Mouse (Mus musculus): ENCODE measurements around the gene Rpl23. TPM values are rescaled to one million over a fixed set of nuclear protein-coding genes. Genes with fewer than 3 reads are reported as not detected.

Rpl23 gene
- polyA plus RNA-seq, 1 experiment from 2014 or later: 491 TPM

- peak within 1 kb of the TSS; percentile 90 for H3K27ac ChIP-seq (ENCODE audit: low read length)
- H3K4me3 ChIP-seq (ENCODE audit: low read length): peak within 1 kb of the TSS; percentile 84
- peaks cover 17% of the 10 kb centered on the region for H3K4me1 ChIP-seq (ENCODE audit: control insufficient read depth, insufficient read depth, low read length)
- WGBS: under 1% methylated on average over 59 of the region's 63 CpGs
- no peaks in the 10 kb centered on the region for H3K9me3 ChIP-seq (ENCODE audit: control insufficient read depth, low read length)
- H3K27me3 ChIP-seq (replicated peaks; ENCODE audit: control insufficient read depth, insufficient read depth, low read length): no peaks in the 10 kb centered on the region
- H3K9ac ChIP-seq (ENCODE audit: low read depth, low read length): peak within 1 kb of the TSS; percentile 95
- H3K36me3 ChIP-seq (ENCODE audit: control insufficient read depth, insufficient read depth, low read length): peaks cover 9% of the 10 kb centered on the region; the same call in 1 of the 2 replicates
- H3K4me2 ChIP-seq (ENCODE audit: low read depth, low read length): peak within 1 kb of the TSS; percentile 91
- ATAC-seq: peak; percentile 54
These were observed 38.0 kb downstream of the Rpl23 start, which contains the start of gene Pip4k2b for GRCm38 (mm10) chr11:97744063-97744717. TSS of gene Pip4k2b (minus strand) at chr11:97744704.

- Histone ChIP-seq H3K4me2 (ENCODE audit: low read depth, low read length) (peak overlapping the region; percentile 91), H3K9me3 (ENCODE audit: control insufficient read depth, low read length) (no peaks in the 10 kb centered on the region), H3K9ac (ENCODE audit: low read depth, low read length) (peak overlapping the region; percentile 86), H3K36me3 (ENCODE audit: control insufficient read depth, insufficient read depth, low read length) (peaks cover 6% of the 10 kb centered on the region; the same call in 1 of the 2 replicates), H3K4me1 (ENCODE audit: control insufficient read depth, insufficient read depth, low read length) (peaks cover 17% of the 10 kb centered on the region), H3K4me3 (ENCODE audit: low read length) (peak overlapping the region; percentile 84), H3K27me3 (replicated peaks; ENCODE audit: control insufficient read depth, insufficient read depth, low read length) (no peaks in the 10 kb centered on the region), H3K27ac (ENCODE audit: low read length) (no peak overlapping the region)
- 19% methylated on average over 9 of the region's 9 CpGs for WGBS
- ATAC-seq: no peak
These were observed 38.8 kb downstream of the Rpl23 start for GRCm38 (mm10) chr11:97743423-97743822.

GRCm38 (mm10) chr11:97742591-97742990, 39.6 kb downstream of the Rpl23 start:
- WGBS: 88% methylated on average over 9 of the region's 9 CpGs
- Histone ChIP-seq H3K4me1 (ENCODE audit: control insufficient read depth, insufficient read depth, low read length) (peaks cover 17% of the 10 kb centered on the region), H3K4me3 (ENCODE audit: low read length) (no peak overlapping the region), H3K9ac (ENCODE audit: low read depth, low read length) (0 out of 2 replicates have a peak overlapping the region, but pooled peaks have one; percentile 86), H3K9me3 (ENCODE audit: control insufficient read depth, low read length) (no peaks in the 10 kb centered on the region), H3K27ac (ENCODE audit: low read length) (no peak overlapping the region), H3K27me3 (replicated peaks; ENCODE audit: control insufficient read depth, insufficient read depth, low read length) (no peaks in the 10 kb centered on the region), H3K36me3 (ENCODE audit: control insufficient read depth, insufficient read depth, low read length) (peaks cover 5% of the 10 kb centered on the region; the same call in 1 of the 2 replicates), H3K4me2 (ENCODE audit: low read depth, low read length) (peak overlapping the region; percentile 91)
- no peak for ATAC-seq

- Histone ChIP-seq H3K36me3 (ENCODE audit: control insufficient read depth, insufficient read depth, low read length) (peaks cover 3% of the 10 kb centered on the region; the same call in 1 of the 2 replicates), H3K9ac (ENCODE audit: low read depth, low read length) (no peak overlapping the region), H3K9me3 (ENCODE audit: control insufficient read depth, low read length) (no peaks in the 10 kb centered on the region), H3K4me3 (ENCODE audit: low read length) (no peak overlapping the region), H3K27me3 (replicated peaks; ENCODE audit: control insufficient read depth, insufficient read depth, low read length) (no peaks in the 10 kb centered on the region), H3K4me1 (ENCODE audit: control insufficient read depth, insufficient read depth, low read length) (peaks cover 17% of the 10 kb centered on the region), H3K27ac (ENCODE audit: low read length) (no peak overlapping the region), H3K4me2 (ENCODE audit: low read depth, low read length) (no peak overlapping the region)
- ATAC-seq: no peak
- 93% methylated on average over 5 of the region's 5 CpGs for WGBS
These were observed 40.1 kb downstream of the Rpl23 start for GRCm38 (mm10) chr11:97742157-97742556.

GRCm38 (mm10) chr11:97740190-97740589, 42.0 kb downstream of the Rpl23 start:
- ATAC-seq: no peak
- no peaks in the 10 kb centered on the region for H3K27me3 ChIP-seq (replicated peaks; ENCODE audit: control insufficient read depth, insufficient read depth, low read length)
- H3K4me3 ChIP-seq (ENCODE audit: low read length): no peak overlapping the region
- H3K9ac ChIP-seq (ENCODE audit: low read depth, low read length): no peak overlapping the region
- 47% methylated on average over 7 of the region's 7 CpGs for WGBS
- H3K4me1 ChIP-seq (ENCODE audit: control insufficient read depth, insufficient read depth, low read length): peaks cover 17% of the 10 kb centered on the region
- no peak overlapping the region for H3K4me2 ChIP-seq (ENCODE audit: low read depth, low read length)
- no peak overlapping the region for H3K27ac ChIP-seq (ENCODE audit: low read length)
- H3K9me3 ChIP-seq (ENCODE audit: control insufficient read depth, low read length): no peaks in the 10 kb centered on the region
- H3K36me3 ChIP-seq (ENCODE audit: control insufficient read depth, insufficient read depth, low read length): no peaks in the 10 kb centered on the region

GRCm38 (mm10) chr11:97739155-97739554, 43.1 kb downstream of the Rpl23 start:
- no peak overlapping the region for H3K4me3 ChIP-seq (ENCODE audit: low read length)
- ATAC-seq: no peak
- H3K4me2 ChIP-seq (ENCODE audit: low read depth, low read length): no peak overlapping the region
- 84% methylated on average over 3 of the region's 3 CpGs for WGBS
- no peaks in the 10 kb centered on the region for H3K36me3 ChIP-seq (ENCODE audit: control insufficient read depth, insufficient read depth, low read length)
- H3K9me3 ChIP-seq (ENCODE audit: control insufficient read depth, low read length): no peaks in the 10 kb centered on the region
- no peak overlapping the region for H3K27ac ChIP-seq (ENCODE audit: low read length)
- H3K9ac ChIP-seq (ENCODE audit: low read depth, low read length): no peak overlapping the region
- H3K4me1 ChIP-seq (ENCODE audit: control insufficient read depth, insufficient read depth, low read length): peaks cover 17% of the 10 kb centered on the region
- no peaks in the 10 kb centered on the region for H3K27me3 ChIP-seq (replicated peaks; ENCODE audit: control insufficient read depth, insufficient read depth, low read length)

GRCm38 (mm10) chr11:97738703-97739102, 43.5 kb downstream of the Rpl23 start:
- no peak overlapping the region for H3K4me2 ChIP-seq (ENCODE audit: low read depth, low read length)
- H3K4me1 ChIP-seq (ENCODE audit: control insufficient read depth, insufficient read depth, low read length): peaks cover 15% of the 10 kb centered on the region
- H3K27ac ChIP-seq (ENCODE audit: low read length): no peak overlapping the region
- 63% methylated on average over 6 of the region's 6 CpGs for WGBS
- no peaks in the 10 kb centered on the region for H3K36me3 ChIP-seq (ENCODE audit: control insufficient read depth, insufficient read depth, low read length)
- H3K9me3 ChIP-seq (ENCODE audit: control insufficient read depth, low read length): no peaks in the 10 kb centered on the region
- no peak overlapping the region for H3K9ac ChIP-seq (ENCODE audit: low read depth, low read length)
- ATAC-seq: no peak
- H3K4me3 ChIP-seq (ENCODE audit: low read length): no peak overlapping the region
- no peaks in the 10 kb centered on the region for H3K27me3 ChIP-seq (replicated peaks; ENCODE audit: control insufficient read depth, insufficient read depth, low read length)

GRCm38 (mm10) chr11:97737600-97737999, 44.6 kb downstream of the Rpl23 start:
- no peak for ATAC-seq
- no peak overlapping the region for H3K4me2 ChIP-seq (ENCODE audit: low read depth, low read length)
- WGBS: 64% methylated on average over 4 of the region's 4 CpGs
- no peaks in the 10 kb centered on the region for H3K9me3 ChIP-seq (ENCODE audit: control insufficient read depth, low read length)
- no peaks in the 10 kb centered on the region for H3K27me3 ChIP-seq (replicated peaks; ENCODE audit: control insufficient read depth, insufficient read depth, low read length)
- peaks cover 5% of the 10 kb centered on the region; the same call in 1 of the 2 replicates for H3K4me1 ChIP-seq (ENCODE audit: control insufficient read depth, insufficient read depth, low read length)
- no peak overlapping the region for H3K4me3 ChIP-seq (ENCODE audit: low read length)
- H3K9ac ChIP-seq (ENCODE audit: low read depth, low read length): no peak overlapping the region
- H3K36me3 ChIP-seq (ENCODE audit: control insufficient read depth, insufficient read depth, low read length): no peaks in the 10 kb centered on the region
- H3K27ac ChIP-seq (ENCODE audit: low read length): no peak overlapping the region

- no peaks in the 10 kb centered on the region for H3K9me3 ChIP-seq (ENCODE audit: control insufficient read depth, low read length)
- no peaks in the 10 kb centered on the region for H3K27me3 ChIP-seq (replicated peaks; ENCODE audit: control insufficient read depth, insufficient read depth, low read length)
- ATAC-seq: no peak
- H3K36me3 ChIP-seq (ENCODE audit: control insufficient read depth, insufficient read depth, low read length): no peaks in the 10 kb centered on the region
- peaks cover 3% of the 10 kb centered on the region; the same call in 1 of the 2 replicates for H3K4me1 ChIP-seq (ENCODE audit: control insufficient read depth, insufficient read depth, low read length)
- H3K4me2 ChIP-seq (ENCODE audit: low read depth, low read length): no peak overlapping the region
- 87% methylated on average over 5 of the region's 5 CpGs for WGBS
- no peak overlapping the region for H3K9ac ChIP-seq (ENCODE audit: low read depth, low read length)
- no peak overlapping the region for H3K4me3 ChIP-seq (ENCODE audit: low read length)
- no peak overlapping the region for H3K27ac ChIP-seq (ENCODE audit: low read length)
These were observed 45.6 kb downstream of the Rpl23 start for GRCm38 (mm10) chr11:97736645-97737044.
